Mouse (Mus musculus): ENCODE results near the gene Chia1.
"Not testable (repeated sequence)": the region's sequence is repeated elsewhere in the genome, so short reads cannot be mapped to it uniquely, and the experiment has no call there.

Gene Chia1

DNA sequence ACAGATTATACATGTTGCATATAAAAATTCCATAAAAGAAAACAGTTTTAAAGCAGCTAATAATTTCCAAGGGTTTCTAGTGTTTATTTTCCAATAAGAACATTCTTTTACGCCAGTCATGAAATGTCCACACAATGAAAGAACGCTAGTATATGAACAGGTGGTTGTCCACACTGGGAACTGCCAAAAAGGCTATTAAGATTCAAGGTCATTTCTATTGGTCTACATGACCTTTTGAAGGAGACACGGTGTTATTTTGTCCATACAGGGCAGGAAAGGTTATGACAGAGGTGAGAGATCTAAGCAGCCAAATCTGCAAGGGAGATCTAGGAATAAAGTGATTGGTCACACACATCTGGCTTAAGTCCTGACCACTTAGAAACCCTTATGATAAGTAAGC is at the start of gene Chia1:
Gene Chia1 (plus strand): TSS at position 301 of the 400 bp plus-strand sequence.
- DNase-seq (ENCODE audit: low spot score in 2 of 2): no peak

- not testable (repeated sequence) for DNase-seq (ENCODE audit: low spot score in 2 of 2)
Measured at GRCm38 (mm10) chr3:106067707-106068106, 45.3 kb upstream of the Chia1 start.

- DNase-seq (ENCODE audit: low spot score in 2 of 2): no peak
Measured at GRCm38 (mm10) chr3:106070994-106071393, 42.0 kb upstream of the Chia1 start.

GRCm38 (mm10) chr3:106074824-106075223 is 38.2 kb upstream of the Chia1 start:
- no peak for DNase-seq (ENCODE audit: low spot score in 2 of 2)

DNA sequence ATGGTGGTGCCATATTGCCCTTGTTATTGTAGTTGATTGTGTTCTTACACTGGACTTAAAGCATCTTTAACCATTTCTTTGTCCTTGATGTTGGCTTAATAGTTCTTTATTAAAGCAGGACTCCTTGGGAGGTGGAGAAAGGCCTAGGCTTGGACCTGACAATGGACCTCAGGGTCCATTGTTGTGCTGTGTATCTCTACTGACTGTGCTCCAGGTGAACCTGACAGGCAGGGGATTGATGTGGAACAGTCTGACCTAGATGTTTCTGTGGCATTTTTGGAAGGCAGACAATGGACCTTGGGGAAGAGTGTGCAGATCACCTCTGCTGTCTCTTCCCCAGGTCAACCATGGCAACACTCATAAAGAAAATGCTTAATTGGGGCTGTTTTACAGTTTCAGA is 14.0 kb downstream of the Chia1 start:
- no peak for DNase-seq (ENCODE audit: low spot score in 2 of 2)

DNA sequence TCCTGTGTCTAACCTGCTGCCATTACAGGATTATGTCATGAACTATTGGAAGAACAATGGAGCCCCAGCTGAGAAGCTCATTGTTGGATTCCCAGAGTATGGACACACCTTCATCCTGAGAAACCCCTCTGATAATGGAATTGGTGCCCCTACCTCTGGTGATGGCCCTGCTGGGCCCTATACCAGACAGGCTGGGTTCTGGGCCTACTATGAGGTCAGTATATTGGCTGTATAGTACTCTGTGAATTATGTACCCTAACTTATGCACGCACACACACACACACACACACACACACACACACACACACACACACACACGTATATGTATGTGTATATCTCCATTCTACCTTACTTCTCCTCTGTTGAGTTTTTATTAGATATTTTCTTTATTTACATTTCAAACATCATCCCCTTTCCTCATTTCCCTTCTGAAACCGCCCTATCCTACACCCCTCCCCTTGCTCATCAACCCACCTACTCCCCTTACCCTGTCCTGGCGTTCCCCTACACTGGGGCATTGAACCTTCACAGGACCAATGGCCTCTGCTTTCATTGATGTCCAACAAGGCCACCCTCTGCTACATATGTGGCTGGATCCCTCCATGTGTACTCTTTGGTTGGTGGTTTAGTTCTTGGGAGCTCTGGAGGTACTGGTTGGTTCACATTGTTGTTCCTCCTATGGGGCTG is 15.9 kb downstream of the Chia1 start:
- no peak for DNase-seq (ENCODE audit: low spot score in 2 of 2)

- peak; percentile 78 to 83 for DNase-seq (ENCODE audit: low spot score in 2 of 2)
Measured at GRCm38 (mm10) chr3:106131690-106132089, 18.7 kb downstream of the Chia1 start.

DNA sequence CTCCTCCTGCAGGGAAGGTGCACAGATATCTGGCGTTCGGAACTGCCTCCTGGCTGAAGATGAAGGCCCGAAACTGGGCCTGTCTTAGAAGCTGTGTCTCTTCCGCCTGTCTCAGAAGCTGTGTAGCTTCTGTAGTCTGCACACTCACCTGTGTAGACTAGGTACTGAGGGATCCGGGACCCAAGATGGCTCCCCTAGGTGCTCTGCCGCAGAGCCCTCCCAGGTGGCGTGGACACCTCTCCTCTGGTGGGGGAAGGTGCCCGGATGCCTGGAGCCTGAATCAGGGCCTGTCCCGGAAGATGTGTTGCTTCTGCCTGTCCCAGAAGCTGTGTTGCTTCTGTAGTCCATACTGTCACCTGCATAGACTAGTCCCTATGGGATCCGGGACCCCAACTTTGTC is 31.1 kb downstream of the Chia1 start:
- no peak for DNase-seq (ENCODE audit: low spot score in 2 of 2)

DNA sequence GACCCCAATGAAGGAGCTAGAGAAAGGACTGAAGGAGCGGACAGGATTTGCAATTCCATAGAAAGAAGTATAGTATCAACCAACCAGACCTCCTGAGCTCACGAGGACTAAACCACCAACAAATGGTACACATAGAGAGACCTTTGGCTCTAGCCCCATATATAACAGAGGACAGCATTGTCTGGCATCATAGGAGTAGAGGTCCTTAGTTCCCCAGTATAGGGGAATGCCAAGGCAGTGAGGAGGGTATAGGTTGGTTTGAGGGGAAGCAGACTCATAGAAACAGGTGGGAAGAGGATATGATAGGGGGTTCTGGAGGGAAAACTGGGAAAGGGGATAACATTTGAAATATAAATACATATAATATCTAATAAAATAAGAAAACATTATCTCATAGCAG is 41.4 kb downstream of the Chia1 start:
- no peak for DNase-seq (ENCODE audit: low spot score in 2 of 2)

DNA sequence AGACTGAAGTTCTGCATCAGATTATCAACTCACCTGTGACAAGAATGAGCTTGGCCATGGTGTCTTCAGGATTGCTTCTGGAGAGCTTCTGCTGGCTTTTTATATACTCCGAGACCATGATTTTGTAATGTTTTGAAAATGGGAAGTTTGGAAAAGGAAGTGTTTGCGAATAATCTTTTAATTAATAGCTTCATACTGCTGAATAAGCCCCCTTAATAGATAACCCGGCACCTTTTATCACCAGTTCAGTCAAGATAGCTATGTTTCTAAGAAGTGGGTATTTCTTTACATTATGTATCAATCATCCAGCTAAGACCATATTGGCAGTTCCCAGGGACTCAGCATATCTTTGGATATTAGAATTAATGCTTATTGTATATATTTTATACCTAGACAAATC is 54.4 kb downstream of the Chia1 start, which contains the start of gene Chil3:
Gene Chil3 (minus strand): TSS at position 101 of the 400 bp plus-strand sequence.
- no peak for DNase-seq (ENCODE audit: low spot score in 2 of 2)

DNA sequence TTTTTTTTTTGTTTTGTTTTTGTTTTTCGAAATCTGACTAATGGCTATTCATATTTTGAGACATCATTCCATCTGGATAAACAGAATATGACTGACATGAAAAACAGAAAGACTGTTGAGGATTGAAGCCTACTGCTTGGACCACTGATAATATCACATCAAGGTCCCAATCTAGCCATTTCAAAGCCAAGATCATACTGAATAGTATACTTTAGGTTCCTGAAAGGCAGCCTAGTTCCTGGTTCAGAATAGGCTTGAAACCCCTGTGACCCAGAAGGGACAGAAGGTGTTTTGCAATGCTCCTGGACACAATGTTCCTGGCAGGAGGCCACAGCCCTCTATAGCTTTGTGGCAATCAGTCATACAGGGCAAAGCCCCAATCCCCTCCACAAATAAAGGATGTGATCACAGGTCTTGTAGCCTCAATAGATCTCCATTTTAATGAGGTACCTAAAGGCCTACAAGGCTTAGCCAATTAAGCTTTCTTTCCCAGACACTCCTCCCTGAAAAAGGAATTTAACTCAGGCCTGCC is 57.6 kb downstream of the Chia1 start:
- DNase-seq (ENCODE audit: low spot score in 2 of 2): no peak

DNA sequence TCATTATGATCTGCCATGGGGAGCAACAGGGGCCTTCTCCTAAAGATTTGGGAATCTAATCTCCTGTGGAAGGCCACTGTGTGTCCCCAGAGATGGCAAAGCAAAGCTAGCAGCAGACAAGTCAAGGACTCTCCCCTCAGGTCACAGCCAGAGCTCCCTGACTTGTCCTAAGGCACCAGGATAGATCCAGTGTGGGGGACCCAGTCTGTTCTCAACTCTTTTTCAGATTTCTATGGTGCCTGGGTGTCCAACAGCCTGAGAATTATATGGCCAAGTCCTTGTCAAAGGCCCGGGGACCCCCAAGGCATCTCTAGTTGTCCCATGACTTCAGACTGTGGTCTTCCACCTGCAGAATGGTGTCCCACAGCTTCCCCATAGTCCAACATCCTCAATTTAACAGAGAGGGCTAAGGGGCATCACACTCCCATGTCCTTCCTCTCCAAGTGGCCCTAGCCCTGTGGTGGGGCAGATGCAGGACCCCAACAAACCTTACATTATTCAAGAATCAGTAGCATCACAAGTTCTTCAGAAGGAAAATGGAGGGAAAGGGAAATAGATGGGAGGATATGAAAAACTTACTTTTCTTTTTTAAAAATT is 58.2 kb downstream of the Chia1 start:
- no peak for DNase-seq (ENCODE audit: low spot score in 2 of 2)

DNA sequence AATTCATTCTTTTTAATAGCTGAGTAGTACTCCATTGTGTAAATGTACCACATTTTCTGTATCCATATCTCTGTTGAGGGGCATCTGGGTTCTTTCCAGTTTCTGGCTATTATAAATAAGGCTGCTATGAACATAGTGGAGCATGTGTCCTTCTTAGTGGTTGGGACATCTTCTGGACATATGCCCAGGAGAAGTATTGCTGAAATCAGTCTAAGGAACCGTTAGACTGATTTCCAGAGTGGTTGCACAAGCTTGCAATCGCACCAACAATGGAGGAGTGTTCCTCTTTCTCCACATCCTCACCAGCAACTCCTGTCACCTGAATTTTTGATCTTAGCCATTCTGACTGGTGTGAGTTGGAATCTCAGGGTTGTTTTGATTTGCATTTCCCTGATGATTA is 59.5 kb downstream of the Chia1 start:
- DNase-seq (ENCODE audit: low spot score in 2 of 2): not testable (repeated sequence)

DNA sequence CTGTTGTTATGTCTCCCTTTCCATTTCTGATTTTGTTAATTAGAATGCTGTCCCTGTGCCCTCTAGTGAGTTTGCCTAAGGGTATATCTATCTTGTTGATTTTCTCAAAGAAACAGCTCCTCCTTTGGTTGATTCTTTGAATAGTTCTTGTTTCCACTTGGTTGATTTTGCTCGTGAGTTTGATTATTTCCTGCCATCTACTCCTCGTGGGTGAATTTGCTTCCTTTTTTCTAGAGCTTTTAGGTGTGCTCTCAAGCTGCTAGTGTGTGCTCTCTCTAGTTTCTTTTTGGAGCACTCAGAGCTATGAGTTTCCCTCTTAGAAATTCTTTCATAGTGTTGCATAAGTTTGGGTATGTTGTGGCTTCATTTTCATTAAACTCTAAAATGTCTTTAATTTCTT is 61.9 kb downstream of the Chia1 start:
- DNase-seq (ENCODE audit: low spot score in 2 of 2): not testable (repeated sequence)

DNA sequence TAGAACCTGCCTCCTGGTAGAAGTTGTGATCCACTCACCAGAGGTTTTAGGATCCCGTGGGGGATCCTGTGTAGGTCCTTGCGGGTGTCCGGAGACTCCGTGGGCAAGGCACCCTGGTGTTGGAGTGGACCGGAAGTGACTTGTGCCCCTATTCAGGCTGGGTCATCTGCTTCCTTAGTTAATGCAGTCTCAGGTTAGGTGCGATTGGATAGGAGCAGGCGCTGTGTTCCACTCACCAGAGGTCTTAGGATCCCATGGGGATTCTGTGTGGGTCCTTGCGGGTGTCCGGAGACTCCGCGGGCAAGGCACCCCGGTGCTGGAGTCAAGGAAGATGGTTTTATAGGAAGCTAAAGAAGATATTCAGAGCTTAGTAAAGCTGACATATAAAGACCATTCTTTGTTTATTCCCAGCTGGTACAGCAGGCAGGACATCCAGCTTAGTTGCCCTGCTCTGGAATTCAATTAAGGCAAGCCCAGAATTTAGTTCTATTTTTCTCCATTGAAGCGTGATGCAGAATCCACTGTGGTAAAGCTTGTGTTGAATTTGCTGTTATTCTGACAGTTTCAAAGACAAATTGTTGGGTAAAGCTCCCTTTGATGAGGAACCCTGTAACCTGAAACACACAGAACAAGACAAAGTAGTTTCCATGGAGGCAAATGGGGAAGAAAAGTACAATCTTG is 64.6 kb downstream of the Chia1 start:
- no peak for DNase-seq (ENCODE audit: low spot score in 2 of 2)
